Mouse (Mus musculus): ENCODE results near the gene Cep104. TPM values are rescaled to one million over a fixed set of nuclear protein-coding genes. Genes with fewer than 3 reads are reported as not detected.

Gene Cep104
- polyA plus RNA-seq, 1 experiment from 2014 or later: 19.8 TPM

DNA sequence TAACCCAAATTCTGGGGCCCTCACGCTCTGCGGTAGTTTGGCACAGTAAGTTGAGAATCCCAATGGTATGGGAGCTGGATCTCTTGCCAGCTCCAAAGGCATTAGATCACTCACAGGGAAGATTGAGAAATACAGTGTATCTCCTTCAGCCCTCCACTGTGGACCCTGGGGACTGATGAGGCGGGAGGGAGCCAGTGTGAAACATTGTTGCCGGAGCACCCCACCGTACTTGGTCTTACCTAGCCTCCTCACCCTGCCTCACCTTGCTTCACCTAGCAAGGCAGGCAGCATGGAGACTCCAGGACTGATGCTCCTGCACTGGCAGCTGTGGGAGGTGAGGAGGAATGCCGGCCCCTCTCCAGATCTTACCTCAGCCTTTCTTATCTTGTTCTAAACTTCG is 80.5 kb downstream of the Cep104 start:
- Histone ChIP-seq H3K27me3 (no peaks in the 10 kb centered on the region), H3K4me3 (no peak overlapping the region), H3K9ac (no peak overlapping the region), H3K4me2 (no peak overlapping the region), H3K4me1 (replicated peaks) (no peaks in the 10 kb centered on the region), H3K9me3 (no peaks in the 10 kb centered on the region), H3K36me3 (no peaks in the 10 kb centered on the region), H3K27ac (replicated peaks) (no peak overlapping the region)
- ATAC-seq (ENCODE audit: low FRiP score, low read depth): no peak
- WGBS: 91% methylated on average over 7 of the region's 7 CpGs

DNA sequence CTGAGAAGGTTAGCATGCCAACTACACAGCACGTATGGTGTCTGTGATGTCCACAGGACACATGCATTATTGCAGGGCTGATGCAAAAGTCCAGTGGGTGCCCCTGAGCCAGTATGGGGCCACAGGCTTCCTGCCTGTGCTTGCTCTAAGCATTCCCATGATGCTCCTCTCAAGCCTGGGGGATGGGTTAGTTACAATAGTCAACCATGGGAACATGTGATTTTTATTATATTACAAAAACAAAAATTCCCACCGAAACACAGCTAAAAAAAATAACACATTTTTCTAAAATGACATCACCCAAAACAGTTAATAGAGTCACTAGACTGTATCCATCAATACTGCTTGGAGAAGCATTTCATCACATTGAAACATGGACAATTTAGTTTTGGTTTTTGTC is 81.1 kb downstream of the Cep104 start:
- H3K4me3 ChIP-seq: no peak overlapping the region
- no peak for ATAC-seq (ENCODE audit: low FRiP score, low read depth)

DNA sequence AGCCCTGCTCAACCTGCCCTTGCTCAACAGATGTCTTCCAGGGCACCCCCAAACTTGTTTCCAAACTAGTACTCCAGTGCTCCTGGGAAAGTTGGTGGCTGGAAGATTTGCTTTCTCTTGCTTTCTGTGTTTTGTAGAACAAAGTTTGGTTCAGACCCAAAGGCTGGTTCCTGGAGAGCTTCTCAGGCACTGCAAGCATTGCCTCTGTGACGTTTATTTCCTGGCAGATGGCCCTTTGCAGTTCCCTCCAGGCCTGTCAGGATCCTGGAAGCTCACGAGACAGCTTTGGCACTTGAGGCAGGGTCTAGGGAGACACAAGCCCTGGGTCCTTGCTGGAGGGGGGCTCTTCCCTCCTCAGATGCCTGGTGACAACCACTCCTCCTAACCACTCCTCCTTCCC is 81.7 kb downstream of the Cep104 start:
- Histone ChIP-seq H3K4me3 (no peak overlapping the region), H3K27ac (replicated peaks) (no peak overlapping the region), H3K9me3 (no peaks in the 10 kb centered on the region), H3K4me2 (no peak overlapping the region), H3K36me3 (no peaks in the 10 kb centered on the region), H3K27me3 (no peaks in the 10 kb centered on the region), H3K4me1 (replicated peaks) (no peaks in the 10 kb centered on the region), H3K9ac (no peak overlapping the region)
- no peak for ATAC-seq (ENCODE audit: low FRiP score, low read depth)
- WGBS: 57% methylated on average over 2 of the region's 2 CpGs

More for the DNA sequence above, 81.1 kb downstream of the Cep104 start:
- 84% methylated on average over 2 of the region's 2 CpGs for WGBS
- H3K27me3 ChIP-seq: no peaks in the 10 kb centered on the region
- H3K9ac ChIP-seq: no peak overlapping the region
- H3K4me2 ChIP-seq: no peak overlapping the region
- H3K4me1 ChIP-seq (replicated peaks): no peaks in the 10 kb centered on the region
- no peaks in the 10 kb centered on the region for H3K9me3 ChIP-seq
- no peaks in the 10 kb centered on the region for H3K36me3 ChIP-seq
- H3K27ac ChIP-seq (replicated peaks): no peak overlapping the region

DNA sequence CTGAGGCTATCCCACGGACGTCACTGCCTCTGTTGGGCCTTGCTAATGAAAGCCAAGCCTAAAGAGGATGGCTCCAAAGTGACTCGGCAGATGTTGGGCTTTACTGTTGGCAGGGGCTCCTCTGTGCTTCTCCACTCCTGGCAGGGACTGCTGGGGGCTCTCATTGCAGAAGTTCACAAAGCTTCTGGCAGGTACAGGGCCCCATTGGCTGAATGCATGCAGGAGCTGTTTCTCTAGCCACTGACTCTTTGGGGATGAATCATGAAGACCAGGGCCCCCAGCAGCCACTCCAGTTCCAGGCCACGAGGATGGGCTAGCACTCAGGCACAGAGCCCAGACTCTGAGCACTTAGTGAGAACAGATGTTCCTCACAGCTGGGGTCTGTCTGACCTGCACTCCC is 82.7 kb downstream of the Cep104 start:
- ATAC-seq (ENCODE audit: low FRiP score, low read depth): no peak
- H3K36me3 ChIP-seq: no peaks in the 10 kb centered on the region

More for the DNA sequence above, 82.7 kb downstream of the Cep104 start:
- H3K4me2 ChIP-seq: no peak overlapping the region
- H3K4me3 ChIP-seq: no peak overlapping the region
- H3K27ac ChIP-seq (replicated peaks): no peak overlapping the region
- H3K27me3 ChIP-seq: no peaks in the 10 kb centered on the region
- WGBS: 65% methylated on average over 4 of the region's 4 CpGs
- H3K9me3 ChIP-seq: no peaks in the 10 kb centered on the region
- H3K9ac ChIP-seq: no peak overlapping the region
- no peaks in the 10 kb centered on the region for H3K4me1 ChIP-seq (replicated peaks)

Other genes starting within 250 kb of the Cep104 start
- 51.7 and 54.6 TPM in 2 replicates for gene A430005L14Rik, start 18.0 kb upstream of the Cep104 start, polyA plus RNA-seq (2015; fragmentation: Nextera tagmentation; extraction: Ambion mirVana)
- gene Dffb, start 68 bp upstream of the Cep104 start, polyA plus RNA-seq (2015; fragmentation: Nextera tagmentation; extraction: Ambion mirVana): 8.3 and 10.2 TPM in 2 replicates
- 21.3 and 22.0 TPM in 2 replicates for gene Lrrc47, start 36.5 kb downstream of the Cep104 start, polyA plus RNA-seq (2015; fragmentation: Nextera tagmentation; extraction: Ambion mirVana)
- gene Smim1, start 51.0 kb downstream of the Cep104 start, polyA plus RNA-seq (2015; fragmentation: Nextera tagmentation; extraction: Ambion mirVana): 10.8 and 13.6 TPM in 2 replicates
- gene Ccdc27, start 67.5 kb downstream of the Cep104 start, polyA plus RNA-seq (2015; fragmentation: Nextera tagmentation; extraction: Ambion mirVana): not detected in 2 replicates
- gene Trp73, start 165.0 kb downstream of the Cep104 start, polyA plus RNA-seq (2015; fragmentation: Nextera tagmentation; extraction: Ambion mirVana): 0.31 and 0.92 TPM in 2 replicates
- gene Wrap73, start 167.2 kb downstream of the Cep104 start, polyA plus RNA-seq (2015; fragmentation: Nextera tagmentation; extraction: Ambion mirVana): 41.3 and 45.5 TPM in 2 replicates
- 209 and 219 TPM in 2 replicates for gene Tprgl, start 185.5 kb downstream of the Cep104 start, polyA plus RNA-seq (2015; fragmentation: Nextera tagmentation; extraction: Ambion mirVana)
- 9.4 and 11.3 TPM in 2 replicates for gene Megf6, start 195.5 kb downstream of the Cep104 start, polyA plus RNA-seq (2015; fragmentation: Nextera tagmentation; extraction: Ambion mirVana)

All from hindbrain, embryonic 15.5 days (tissue).